Mouse (Mus musculus) G1E (cell line): ENCODE measurements at regions not wholly inside any gene's neighbourhood (a gene's known extent, or its start where the extent isn't known, plus 50 kb on each side); places are given as distances from the start of the nearest gene placed in this dataset.

Source experiments
- CTCF ChIP-seq: IDR thresholded peaks from 2 replicates; pipeline ENCODE4 v1.5.1; 2012; ENCODE audit warnings: low read depth, low read length, inconsistent platforms, mixed read lengths
- TAL1 ChIP-seq: conservative IDR thresholded peaks from 2 replicates; pipeline ENCODE4 v1.6.1; 2012; ENCODE audit warnings: low read depth, low read length, inconsistent platforms, mixed read lengths

DNA sequence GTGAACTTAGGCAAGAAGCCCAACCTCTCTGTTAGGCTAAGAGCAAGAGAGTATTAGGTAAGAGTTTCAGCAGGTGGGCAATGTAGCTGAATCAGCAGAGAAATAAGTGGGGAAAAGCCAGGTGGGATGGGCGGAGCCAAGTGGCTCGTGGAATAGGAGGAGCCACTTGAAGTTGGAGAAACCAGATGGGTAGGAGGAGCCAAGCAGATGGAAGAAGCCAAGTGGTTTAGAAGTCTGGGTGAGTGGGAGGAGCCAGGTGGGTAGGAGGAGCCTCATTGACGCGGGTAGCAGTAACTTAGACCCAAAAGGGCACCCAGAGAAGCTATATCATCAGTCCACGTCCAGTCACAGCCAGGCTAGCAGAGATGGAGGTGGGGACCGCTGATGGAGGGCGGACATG lies 160.1 kb downstream of the Ptpru start:
- TF ChIP-seq CTCF (no peak), TAL1 (no peak)
